Mouse (Mus musculus) adrenal gland, postnatal 25 days (tissue): ENCODE measurements around the gene Gldc. TPM values are rescaled to one million over a fixed set of nuclear protein-coding genes. Genes with fewer than 3 reads are reported as not detected.

Experiments used
- DNase-seq: peaks from one replicate; pipeline ENCODE4 v3.0.0; 2021; ENCODE audit warnings: mixed read lengths
- total RNA-seq: library from RNA; stranded (reverse); gene quantifications from 2 replicates; pipeline ENCODE4 v1.2.3, GENCODE M21; 2021

The Gldc gene
- total RNA-seq, 1 experiment from 2014 or later, result 1.1 TPM

- DNase-seq, result no peak
Measured at GRCm38 (mm10) chr19:30158189-30158588, 17.0 kb downstream of the Gldc start.

- no peak for DNase-seq
Measured at GRCm38 (mm10) chr19:30157031-30157687, 18.1 kb downstream of the Gldc start.

- no peak for DNase-seq
Measured at GRCm38 (mm10) chr19:30153729-30154128, 21.5 kb downstream of the Gldc start.

GRCm38 (mm10) chr19:30151290-30151689 lies 23.9 kb downstream of the Gldc start:
- DNase-seq, result peak; percentile 5

- no peak for DNase-seq
Measured at GRCm38 (mm10) chr19:30149238-30149805, 25.9 kb downstream of the Gldc start.

- no peak for DNase-seq
Measured at GRCm38 (mm10) chr19:30147306-30147705, 27.9 kb downstream of the Gldc start.

GRCm38 (mm10) chr19:30146761-30147160 lies 28.5 kb downstream of the Gldc start:
- no peak for DNase-seq

GRCm38 (mm10) chr19:30145106-30145505 lies 30.1 kb downstream of the Gldc start:
- DNase-seq, result no peak

GRCm38 (mm10) chr19:30136308-30136707 lies 38.9 kb downstream of the Gldc start:
- no peak for DNase-seq

- no peak for DNase-seq
Measured at GRCm38 (mm10) chr19:30128177-30128576, 47.1 kb downstream of the Gldc start.

- no peak for DNase-seq
Measured at GRCm38 (mm10) chr19:30125670-30126059, 49.6 kb downstream of the Gldc start.

- DNase-seq, result no peak
Measured at GRCm38 (mm10) chr19:30124999-30125669, 50.1 kb downstream of the Gldc start.

GRCm38 (mm10) chr19:30118344-30119312 lies 56.6 kb downstream of the Gldc start:
- DNase-seq, result no peak

GRCm38 (mm10) chr19:30117775-30118174 lies 57.5 kb downstream of the Gldc start:
- DNase-seq, result no peak

- no peak for DNase-seq
Measured at GRCm38 (mm10) chr19:30117241-30117640, 58.0 kb downstream of the Gldc start.

- no peak for DNase-seq
Measured at GRCm38 (mm10) chr19:30115606-30116005, 59.6 kb downstream of the Gldc start.

- DNase-seq, result no peak
Measured at GRCm38 (mm10) chr19:30114919-30115441, 60.2 kb downstream of the Gldc start.

GRCm38 (mm10) chr19:30112961-30113688 lies 62.1 kb downstream of the Gldc start:
- no peak for DNase-seq

- no peak for DNase-seq
Measured at GRCm38 (mm10) chr19:30111421-30111820, 63.8 kb downstream of the Gldc start.

- DNase-seq, result no peak
Measured at GRCm38 (mm10) chr19:30109122-30109521, 66.1 kb downstream of the Gldc start.

GRCm38 (mm10) chr19:30108616-30109015 lies 66.6 kb downstream of the Gldc start:
- DNase-seq, result no peak
